7 mouse cellular contexts compared by ENCODE assay signal in the genomic region with DNA sequence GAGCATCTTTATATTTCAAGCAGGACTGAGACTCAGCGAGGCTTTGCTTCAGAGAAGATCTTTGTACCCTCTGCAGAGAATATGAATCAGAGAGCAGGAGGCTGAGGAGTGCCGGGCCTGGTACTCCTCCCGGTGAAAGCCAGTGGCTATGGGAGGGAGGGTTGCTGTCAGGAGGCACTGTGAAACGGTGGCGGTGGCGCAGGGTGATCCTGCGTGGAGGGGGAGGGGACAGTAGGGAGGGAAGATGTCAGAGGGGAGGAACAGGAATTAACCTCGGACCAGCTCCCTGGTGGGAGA. TPM values are rescaled to one million over a fixed set of nuclear protein-coding genes. Genes with fewer than 3 reads are reported as not detected.
DNase-seq lines count a peak whose midpoint lies in the region; ATAC-seq and TF ChIP-seq lines count a peak whose summit lies in the region.

No protein-coding gene starts in this region.

- 0 out of 2 replicates have a peak, but pooled peaks have one; percentile 9 for ATAC-seq in lung, embryonic 15.5 days (ENCODE audit: borderline replicate concordance, extremely low read depth, low FRiP score, low TSS enrichment)
- peak; percentile 26; the same call in 1 of the 2 replicates for ATAC-seq in liver, embryonic 14.5 days (ENCODE audit: insufficient read depth)

- no peaks in the 10 kb centered on the region for H3K36me3 ChIP-seq in lung, embryonic 15.5 days
- no peaks in the 10 kb centered on the region for H3K36me3 ChIP-seq in hindbrain, embryonic 10.5 days
- no peaks in the 10 kb centered on the region for H3K36me3 ChIP-seq in liver, embryonic 14.5 days (replicated peaks; ENCODE audit: control insufficient read depth, insufficient read depth, low read depth)

- no peak for DNase-seq in lung, postnatal 10 days
- no peak for DNase-seq in hindbrain, embryonic 10.5 days (ENCODE audit: low spot score)
- DNase-seq in liver, embryonic 14.5 days (ENCODE audit: low read depth in 3 of 3, low spot score in 3 of 3), result no peak
- DNase-seq in adrenal gland, postnatal 10 days, result no peak
- DNase-seq in retina, embryonic 14.5 days (ENCODE audit: low spot score), result no peak
- DNase-seq in left cerebral cortex, adult 11 months (ENCODE audit: low spot score), result no peak

- no peak for TF ChIP-seq EP300 in liver, embryonic 14.5 days (IDR thresholded peaks at IDR 0.05; ENCODE audit: low read depth)

- H3K27me3 ChIP-seq in lung, embryonic 15.5 days, result peaks cover 16% of the 10 kb centered on the region
- peaks cover 52% of the 10 kb centered on the region for H3K27me3 ChIP-seq in hindbrain, embryonic 10.5 days (ENCODE audit: insufficient read depth, poor library complexity, severe bottlenecking)
- H3K27me3 ChIP-seq in liver, embryonic 14.5 days (ENCODE audit: control insufficient read depth, insufficient read depth, low read length), result peaks cover 6% of the 10 kb centered on the region; the same call in 1 of the 2 replicates

- no peak for TF ChIP-seq CTCF in liver, embryonic 14.5 days (IDR thresholded peaks at IDR 0.05; ENCODE audit: low read depth)

- H3K27ac ChIP-seq in lung, embryonic 15.5 days, result no peak overlapping the region
- H3K27ac ChIP-seq in hindbrain, embryonic 10.5 days, result peak overlapping the region; percentile 35
- H3K27ac ChIP-seq in liver, embryonic 14.5 days, result no peak overlapping the region

- peaks cover 10% of the 10 kb centered on the region; the same call in 1 of the 2 replicates for H3K4me1 ChIP-seq in lung, embryonic 15.5 days
- H3K4me1 ChIP-seq in hindbrain, embryonic 10.5 days (replicated peaks), result peaks cover 12% of the 10 kb centered on the region
- H3K4me1 ChIP-seq in liver, embryonic 14.5 days (replicated peaks; ENCODE audit: control insufficient read depth in 2 of 2, insufficient read depth in 2 of 2, low read length in 1 of 2), result no peaks in the 10 kb centered on the region

- 21% methylated on average over 8 of the region's 8 CpGs for WGBS in lung, embryonic 15.5 days
- WGBS in hindbrain, embryonic 10.5 days, result 19% methylated on average over 8 of the region's 8 CpGs
- 16% methylated on average over 8 of the region's 8 CpGs for WGBS in liver, embryonic 14.5 days (ENCODE audit: insufficient replicate concordance)

- no peaks in the 10 kb centered on the region for H3K9me3 ChIP-seq in lung, embryonic 15.5 days
- H3K9me3 ChIP-seq in hindbrain, embryonic 10.5 days, result no peaks in the 10 kb centered on the region
- H3K9me3 ChIP-seq in liver, embryonic 14.5 days (ENCODE audit: control insufficient read depth, low read length), result no peaks in the 10 kb centered on the region

- H3K9ac ChIP-seq in lung, embryonic 15.5 days, result no peak overlapping the region
- H3K9ac ChIP-seq in liver, embryonic 14.5 days (replicated peaks), result no peak overlapping the region

- no peak overlapping the region for H3K4me3 ChIP-seq in lung, embryonic 15.5 days
- no peak overlapping the region; the same call in 1 of the 2 replicates for H3K4me3 ChIP-seq in hindbrain, embryonic 10.5 days
- H3K4me3 ChIP-seq in liver, embryonic 14.5 days (ENCODE audit: insufficient read depth in 1 of 2, low read depth in 2 of 2, low read length in 2 of 2), result no peak overlapping the region

- H3K4me2 ChIP-seq in lung, embryonic 15.5 days, result no peak overlapping the region
- no peak overlapping the region for H3K4me2 ChIP-seq in liver, embryonic 14.5 days (ENCODE audit: low read depth)

RNA-seq across cellular contexts. Expression of a gene that starts 12.7 kb away (rescaled TPM):
- 18.6 and 20.8 TPM in 2 replicates for polyA plus RNA-seq in lung, embryonic 15.5 days (2015; fragmentation: Nextera tagmentation; extraction: Ambion mirVana)
- 6.7 and 8.7 TPM in 2 replicates for polyA plus RNA-seq in hindbrain, embryonic 10.5 days (2016; fragmentation: Nextera tagmentation; extraction: Ambion mirVana)
- 3.4 and 4.2 TPM in 2 replicates for polyA plus RNA-seq in liver, embryonic 14.5 days (2012; rRNA removed)
- polyA plus RNA-seq in liver, embryonic 14.5 days (2014; fragmentation: Nextera tagmentation; extraction: Ambion mirVana), result 1.9 and 2.6 TPM in 2 replicates
- 10 to 100 TPM; 28.8 to 29.6 TPM for total RNA-seq in adrenal gland, postnatal 10 days (2021)

RNA-seq across cellular contexts. Expression of a gene that starts 28.9 kb away (rescaled TPM):
- polyA plus RNA-seq in lung, embryonic 15.5 days (2015; fragmentation: Nextera tagmentation; extraction: Ambion mirVana), result 11.4 TPM in 2 replicates
- 7.1 and 10.9 TPM in 2 replicates for polyA plus RNA-seq in hindbrain, embryonic 10.5 days (2016; fragmentation: Nextera tagmentation; extraction: Ambion mirVana)
- 0.69 and 0.74 TPM in 2 replicates for polyA plus RNA-seq in liver, embryonic 14.5 days (2012; rRNA removed)
- 0.64 and 1.1 TPM in 2 replicates for polyA plus RNA-seq in liver, embryonic 14.5 days (2014; fragmentation: Nextera tagmentation; extraction: Ambion mirVana)
- total RNA-seq in adrenal gland, postnatal 10 days (2021), result 1 to 10 TPM; 3.9 to 5.5 TPM

RNA-seq across cellular contexts. Expression of a gene that starts 32.8 kb away (rescaled TPM):
- polyA plus RNA-seq in lung, embryonic 15.5 days (2015; fragmentation: Nextera tagmentation; extraction: Ambion mirVana), result 145 and 157 TPM in 2 replicates
- 50.9 and 56.8 TPM in 2 replicates for polyA plus RNA-seq in hindbrain, embryonic 10.5 days (2016; fragmentation: Nextera tagmentation; extraction: Ambion mirVana)
- polyA plus RNA-seq in liver, embryonic 14.5 days (2012; rRNA removed), result 33.6 and 41.2 TPM in 2 replicates
- 9.9 and 17.2 TPM in 2 replicates for polyA plus RNA-seq in liver, embryonic 14.5 days (2014; fragmentation: Nextera tagmentation; extraction: Ambion mirVana)
- total RNA-seq in adrenal gland, postnatal 10 days (2021), result 100 to 1,000 TPM; 210 to 252 TPM

RNA-seq across cellular contexts. Expression of a gene that starts 52.9 kb away (rescaled TPM):
- 12.7 and 17.9 TPM in 2 replicates for polyA plus RNA-seq in lung, embryonic 15.5 days (2015; fragmentation: Nextera tagmentation; extraction: Ambion mirVana)
- polyA plus RNA-seq in hindbrain, embryonic 10.5 days (2016; fragmentation: Nextera tagmentation; extraction: Ambion mirVana), result 5.2 and 5.7 TPM in 2 replicates
- polyA plus RNA-seq in liver, embryonic 14.5 days (2012; rRNA removed), result 13.3 and 14.3 TPM in 2 replicates
- polyA plus RNA-seq in liver, embryonic 14.5 days (2014; fragmentation: Nextera tagmentation; extraction: Ambion mirVana), result 12.5 and 14.7 TPM in 2 replicates
- 10 to 100 TPM; 10.8 to 13.4 TPM for total RNA-seq in adrenal gland, postnatal 10 days (2021)
